Mouse (Mus musculus) mesoderm, embryonic 11.5 days (tissue): Measurements from ENCODE around the gene Slc13a3.
"Not testable (repeated sequence)": the region's sequence is repeated elsewhere in the genome, so short reads cannot be mapped to it uniquely, and the experiment has no call there.

Experiments
- DNase-seq: peaks from one replicate; pipeline ENCODE4 v3.0.0-alpha.2; 2012; ENCODE audit warnings: low read depth, low spot score

The Slc13a3 gene

DNA sequence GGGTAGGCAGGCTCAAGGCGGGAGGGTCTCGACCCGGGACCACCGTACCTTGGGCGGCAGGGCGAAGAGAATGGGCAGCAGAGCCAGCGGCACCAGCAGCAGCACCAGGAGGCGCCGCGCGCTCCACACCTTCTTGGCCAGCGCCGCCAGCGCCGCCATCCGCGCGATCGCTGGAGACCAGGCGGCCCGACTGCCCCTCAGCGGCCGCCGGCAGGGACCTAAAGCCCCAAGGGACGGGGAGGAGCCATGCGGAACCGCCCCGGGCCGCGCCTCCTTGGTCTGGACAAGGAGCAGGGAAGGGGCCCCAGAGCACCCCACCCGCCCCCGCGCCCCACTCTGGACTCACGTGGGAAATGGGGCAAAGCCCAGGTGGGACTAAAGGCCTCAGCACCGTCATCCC, at the start of gene Slc13a3:
Gene Slc13a3 (minus strand): TSS at position 228 of the 400 bp plus-strand sequence.
- peak; percentile 34 for DNase-seq

DNA sequence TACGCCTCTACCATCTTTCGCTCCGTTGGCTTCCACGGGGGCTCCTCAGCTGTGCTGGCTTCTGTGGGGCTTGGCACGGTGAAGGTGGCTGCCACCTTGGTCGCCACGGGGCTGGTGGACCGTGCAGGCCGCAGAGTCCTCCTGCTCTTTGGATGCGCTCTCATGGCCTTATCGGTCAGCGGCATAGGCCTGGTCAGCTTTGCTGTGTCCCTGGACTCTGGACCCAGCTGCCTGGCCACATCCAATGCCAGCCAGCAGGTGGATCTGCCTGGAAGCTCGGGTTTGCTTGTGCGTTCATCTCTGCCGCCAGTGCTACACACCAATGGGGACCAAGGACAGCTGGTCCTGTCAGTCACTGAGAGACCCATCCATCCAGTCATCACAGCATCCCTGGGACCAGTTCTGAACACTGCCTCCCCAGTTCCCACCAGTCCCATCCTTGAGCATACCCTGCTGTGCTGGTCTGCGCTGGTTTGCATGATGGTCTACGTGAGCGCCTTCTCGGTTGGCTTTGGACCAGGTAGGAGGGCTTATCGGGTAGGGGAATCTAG, 42.2 kb upstream of the Slc13a3 start:
- DNase-seq = no peak

DNA sequence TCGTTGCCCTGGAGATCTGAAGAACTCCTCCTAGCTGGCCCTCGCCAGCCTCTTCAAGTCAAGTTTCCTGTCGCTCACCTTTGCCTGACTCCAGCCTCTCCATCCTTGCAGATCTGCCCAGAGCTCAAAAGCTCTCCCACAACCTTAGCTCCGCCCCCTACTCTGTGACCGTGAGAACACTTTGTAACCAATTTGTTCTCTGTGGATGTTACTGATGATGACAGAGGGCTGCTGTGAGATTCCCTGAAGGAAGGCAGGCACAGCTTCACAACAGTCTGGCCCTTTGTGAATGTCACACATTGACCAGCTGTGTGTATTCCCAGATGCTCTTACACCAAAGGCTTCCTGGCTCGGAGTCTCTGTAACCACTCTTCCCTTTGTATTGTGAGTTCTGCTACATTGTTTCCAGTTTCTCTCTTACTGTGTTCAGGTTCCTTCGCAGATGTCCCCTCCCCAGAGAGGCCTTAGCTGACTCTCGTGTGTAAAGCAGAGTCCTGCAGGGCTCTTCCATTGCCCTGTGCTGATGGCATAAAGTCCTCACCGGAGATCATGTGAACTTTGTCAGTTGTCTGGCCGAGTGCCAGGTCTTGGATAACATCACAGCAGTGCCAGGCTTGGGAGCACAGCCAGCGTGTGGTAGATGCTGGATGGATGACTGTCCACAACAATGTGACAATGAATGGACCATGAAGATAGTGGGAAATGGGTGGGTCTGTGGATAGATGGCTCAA, 40.0 kb upstream of the Slc13a3 start:
- DNase-seq = peak; percentile 46

DNA sequence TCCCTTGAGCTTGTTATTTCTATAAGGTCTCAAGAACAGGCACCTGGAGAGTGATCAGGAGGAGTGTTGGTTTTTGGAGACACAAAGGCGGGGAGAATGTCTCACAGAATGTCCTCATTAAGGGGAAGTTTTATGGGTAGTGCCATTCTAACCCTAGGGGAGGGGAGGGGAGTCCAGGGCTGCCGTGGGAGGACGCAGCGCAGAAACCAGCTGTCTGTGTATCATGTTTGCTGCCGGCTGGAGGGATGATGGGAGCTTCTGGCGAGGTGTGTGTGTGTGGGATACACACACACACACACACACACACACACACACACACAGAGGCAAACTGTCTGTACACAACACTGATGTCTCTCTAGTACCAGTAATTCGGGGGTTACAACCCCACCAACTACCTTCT, 39.4 kb upstream of the Slc13a3 start:
- peak; percentile 43 for DNase-seq

DNA sequence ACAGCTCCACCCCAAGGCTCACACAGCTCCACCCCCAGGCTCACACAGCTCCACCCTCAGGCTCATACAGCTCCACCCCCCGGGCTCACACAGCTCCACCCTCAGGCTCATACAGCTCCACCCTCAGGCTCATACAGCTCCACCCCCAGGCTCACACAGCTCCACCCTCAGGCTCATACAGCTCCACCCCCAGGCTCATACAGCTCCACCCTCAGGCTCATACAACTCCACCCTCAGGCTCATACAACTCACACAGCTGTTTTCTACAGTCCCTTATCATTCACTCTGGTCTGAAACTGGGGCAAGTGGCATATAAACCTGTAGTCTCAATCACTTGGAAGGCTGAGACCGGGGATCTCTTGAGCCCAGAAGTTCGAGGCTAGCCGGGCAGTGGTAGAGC, 38.5 kb upstream of the Slc13a3 start:
- not testable (repeated sequence) for DNase-seq

DNA sequence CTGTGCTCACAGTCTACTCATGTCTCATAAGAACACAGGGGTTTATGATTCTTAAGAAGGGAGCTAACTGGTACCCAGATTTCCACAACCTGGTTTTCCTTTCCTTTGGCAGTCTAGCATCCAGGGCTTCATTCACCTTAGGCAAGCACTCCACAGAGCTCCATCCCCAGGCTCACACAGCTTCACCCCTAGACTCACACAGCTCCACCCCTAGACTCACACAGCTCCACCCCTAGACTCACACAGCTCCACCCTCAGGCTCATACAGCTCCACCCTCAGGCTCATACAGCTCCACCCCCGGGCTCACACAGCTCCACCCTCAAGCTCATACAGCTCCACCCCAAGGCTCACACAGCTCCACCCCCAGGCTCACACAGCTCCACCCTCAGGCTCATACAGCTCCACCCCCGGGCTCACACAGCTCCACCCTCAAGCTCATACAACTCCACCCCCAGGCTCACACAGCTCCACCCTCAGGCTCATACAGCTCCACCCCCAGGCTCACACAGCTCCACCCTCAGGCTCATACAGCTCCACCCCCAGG, 38.0 kb upstream of the Slc13a3 start:
- DNase-seq = not testable (repeated sequence)

DNA sequence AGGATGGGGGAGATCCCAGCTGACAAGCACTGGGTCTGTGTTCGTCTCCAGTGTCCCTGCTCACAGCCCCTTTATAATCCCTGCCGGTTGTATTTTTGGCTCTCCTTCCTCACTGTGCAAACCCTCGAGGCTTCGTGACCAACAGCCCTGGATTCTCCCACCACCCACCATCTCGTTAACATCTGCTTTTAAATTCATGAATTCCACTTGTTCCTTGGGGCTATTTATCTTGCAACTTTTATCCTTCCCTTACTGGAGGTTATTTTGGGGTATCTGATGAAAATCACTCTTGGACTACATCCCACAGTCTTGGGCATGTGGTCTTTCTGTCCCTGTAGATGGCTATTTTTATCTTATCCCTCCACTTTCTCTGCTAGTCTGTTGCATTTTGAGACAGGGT, 37.4 kb upstream of the Slc13a3 start:
- DNase-seq = no peak

DNA sequence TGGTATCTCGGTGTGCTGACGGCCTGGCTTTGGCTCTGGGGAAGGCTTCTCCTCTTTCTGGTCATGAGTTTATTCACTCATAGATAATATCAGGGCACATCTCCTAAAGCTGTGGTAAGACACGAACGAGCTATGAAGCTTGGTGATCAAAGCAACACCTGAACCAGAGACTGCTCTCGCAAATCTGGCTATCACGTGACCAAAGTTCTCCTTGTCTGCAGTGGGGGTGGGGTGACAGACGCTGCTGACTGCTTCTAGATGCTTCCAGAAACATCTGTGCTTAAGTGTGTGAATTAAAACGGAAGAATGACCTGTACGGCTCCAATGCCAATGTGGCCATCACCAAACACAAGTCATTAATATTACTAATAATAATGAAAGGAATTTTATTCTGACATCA, 36.7 kb upstream of the Slc13a3 start:
- DNase-seq = no peak

DNA sequence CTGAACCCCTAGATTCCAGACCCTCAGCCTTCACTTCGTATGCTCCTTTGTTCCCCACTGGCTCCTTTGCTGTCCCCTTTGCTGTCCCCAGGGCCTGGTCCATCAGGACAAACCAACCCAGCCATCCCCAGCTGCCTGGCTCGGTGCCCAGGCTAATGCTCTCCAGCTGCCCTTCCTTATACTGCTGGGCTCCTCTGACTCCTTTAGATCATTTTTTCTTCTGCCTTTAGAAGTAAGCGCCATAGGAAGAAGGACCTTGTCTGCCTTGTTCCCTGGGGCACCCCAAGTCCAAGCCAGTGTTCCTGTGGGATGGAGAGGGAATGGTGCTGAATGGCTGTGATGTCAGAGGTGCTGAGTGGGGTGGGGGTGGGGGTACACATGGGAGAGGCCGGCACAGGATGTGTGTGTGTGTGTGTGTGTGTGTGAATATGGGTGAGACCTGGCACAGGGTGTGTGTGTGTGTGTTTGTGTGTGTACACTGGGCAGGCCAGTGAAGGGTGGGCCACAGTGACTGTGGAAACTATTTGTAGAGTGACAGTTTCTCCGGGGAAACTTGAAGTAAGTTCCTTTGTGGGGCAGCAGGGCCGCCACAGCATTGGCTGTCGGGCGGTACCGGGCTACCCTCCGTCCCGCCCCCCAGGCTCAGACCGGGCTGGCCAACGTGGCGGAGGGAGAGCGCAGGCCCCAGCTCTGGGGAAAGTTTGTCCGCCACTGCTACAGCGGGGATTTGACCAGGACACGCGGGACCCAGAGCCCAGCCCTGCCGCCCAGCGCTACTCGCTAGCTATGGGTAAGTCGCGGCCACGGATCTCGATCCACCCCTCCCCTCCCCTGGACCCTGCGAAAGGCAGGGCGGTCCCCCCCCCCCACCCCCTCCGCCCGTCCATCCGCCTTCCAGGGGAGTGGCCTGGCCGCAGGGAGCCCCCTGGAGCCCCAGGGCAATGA, 30.5 kb upstream of the Slc13a3 start, which contains the start of gene Slc2a10:
Gene Slc2a10 (plus strand): TSS at position 529 of the 945 bp plus-strand sequence.
- peak; percentile 26 for DNase-seq

DNA sequence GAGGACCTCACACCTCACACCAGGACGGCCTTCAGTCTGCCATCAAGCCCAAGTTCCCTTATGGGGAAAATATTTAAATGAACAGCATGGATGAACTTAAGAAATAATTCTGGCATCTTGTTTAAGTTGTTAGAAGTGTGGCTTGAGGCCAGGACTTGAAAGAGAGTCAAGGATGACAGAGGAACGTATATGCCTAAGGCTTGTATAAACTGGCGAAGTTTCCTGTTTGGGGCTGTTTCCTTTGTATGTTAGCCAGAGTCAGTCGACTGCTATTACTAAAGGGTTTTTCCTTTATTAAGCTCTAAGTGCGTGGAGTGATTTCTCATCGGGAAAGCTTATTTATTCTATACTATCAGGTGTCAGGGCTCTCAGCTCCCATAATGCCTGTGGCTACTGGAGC, 25.8 kb upstream of the Slc13a3 start:
- DNase-seq = no peak

DNA sequence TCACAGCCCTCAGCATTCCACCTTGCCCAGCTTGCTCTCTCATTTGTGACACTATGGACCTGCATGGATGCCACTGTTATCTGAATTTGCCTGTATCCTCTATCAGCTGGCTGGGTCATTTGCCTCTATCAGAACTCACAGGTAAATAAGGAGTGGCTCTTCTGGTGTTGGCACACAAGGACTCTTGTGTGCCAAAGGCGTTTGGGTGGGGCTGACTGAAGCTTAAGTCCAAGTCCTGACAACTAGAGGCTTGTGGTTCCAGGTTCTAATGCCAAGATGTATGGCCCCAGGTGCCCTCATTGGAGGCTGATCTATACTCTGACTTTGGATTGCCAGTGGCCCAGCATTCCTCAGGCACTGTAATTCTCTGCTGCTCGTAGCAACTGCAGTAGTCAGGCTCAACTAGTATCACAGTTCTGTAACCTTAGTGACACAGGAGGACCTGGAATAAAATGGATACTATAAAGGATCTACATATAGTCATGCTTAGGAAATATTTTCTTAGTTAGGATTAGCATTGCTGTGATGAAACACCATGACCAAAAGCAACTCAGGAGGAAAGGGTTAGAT, 24.8 kb upstream of the Slc13a3 start:
- no peak for DNase-seq

DNA sequence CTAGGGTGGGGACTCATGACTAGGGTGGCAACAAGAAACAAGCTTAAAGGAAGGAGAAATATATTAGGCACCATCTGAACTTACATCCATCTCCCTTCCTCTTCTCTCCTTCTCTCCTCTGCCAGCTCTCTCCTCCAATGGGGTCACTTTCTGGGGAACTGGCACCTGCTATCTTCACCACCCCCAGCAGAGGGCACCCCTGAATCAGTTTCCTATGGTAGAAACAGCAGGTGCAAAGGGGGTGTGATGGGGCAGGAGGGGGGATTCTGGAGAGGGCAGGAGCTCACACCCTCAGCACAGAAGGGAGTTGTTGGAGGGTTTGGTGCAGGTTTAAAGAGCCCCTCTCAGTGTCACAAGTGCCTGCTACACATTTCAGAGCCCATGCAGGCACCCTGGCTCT, 23.2 kb upstream of the Slc13a3 start:
- peak; percentile 46 for DNase-seq

DNA sequence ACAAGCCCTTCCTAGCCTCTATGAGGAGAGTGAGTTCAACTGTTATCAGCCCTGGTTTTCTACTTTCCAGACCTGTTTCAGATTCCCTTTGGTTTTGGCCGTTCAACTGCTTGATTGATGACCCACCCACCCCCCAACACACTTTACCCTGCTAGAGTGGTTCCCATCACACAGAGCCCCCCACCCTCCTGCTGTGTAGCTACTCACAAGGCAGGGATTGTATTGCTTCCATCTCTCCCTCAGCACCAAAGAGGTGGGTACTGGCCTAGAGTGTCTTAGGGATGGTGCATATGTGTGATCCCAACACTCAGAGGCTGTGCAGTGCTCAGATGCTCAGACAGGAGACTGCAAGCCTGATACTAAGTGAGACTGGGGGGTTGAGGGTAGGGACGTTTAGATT, 21.5 kb upstream of the Slc13a3 start:
- DNase-seq = no peak

DNA sequence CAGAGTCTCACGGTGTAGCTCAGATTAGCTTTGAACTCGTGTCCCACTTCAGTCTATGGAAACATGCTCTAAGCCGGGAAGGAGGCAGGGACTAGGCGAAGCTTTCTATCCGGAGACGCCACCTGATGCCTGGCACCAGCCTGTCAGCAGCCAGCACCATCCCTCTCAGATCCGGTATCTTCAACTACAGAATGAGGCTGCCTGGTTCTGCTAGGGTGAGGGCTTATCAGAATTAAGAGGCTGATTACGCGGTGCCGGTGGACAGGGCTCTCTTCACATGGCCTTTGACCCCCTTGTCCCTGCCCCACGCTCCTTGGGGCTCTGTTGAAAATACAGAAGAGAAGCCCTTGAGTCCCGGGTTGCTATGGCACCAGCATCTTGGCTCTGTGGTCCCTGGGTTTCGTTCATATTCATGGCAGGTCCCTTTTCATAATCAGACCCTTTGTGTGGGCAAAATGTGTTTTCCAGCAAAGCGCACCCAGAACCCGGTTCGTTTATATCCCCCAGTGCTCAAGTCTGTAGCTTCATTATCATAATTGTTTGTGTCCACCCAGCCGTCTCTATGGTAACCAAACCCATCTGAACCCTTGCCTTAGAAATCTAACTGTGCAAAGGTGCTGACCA, 20.7 kb upstream of the Slc13a3 start:
- peak; percentile 60 for DNase-seq

DNA sequence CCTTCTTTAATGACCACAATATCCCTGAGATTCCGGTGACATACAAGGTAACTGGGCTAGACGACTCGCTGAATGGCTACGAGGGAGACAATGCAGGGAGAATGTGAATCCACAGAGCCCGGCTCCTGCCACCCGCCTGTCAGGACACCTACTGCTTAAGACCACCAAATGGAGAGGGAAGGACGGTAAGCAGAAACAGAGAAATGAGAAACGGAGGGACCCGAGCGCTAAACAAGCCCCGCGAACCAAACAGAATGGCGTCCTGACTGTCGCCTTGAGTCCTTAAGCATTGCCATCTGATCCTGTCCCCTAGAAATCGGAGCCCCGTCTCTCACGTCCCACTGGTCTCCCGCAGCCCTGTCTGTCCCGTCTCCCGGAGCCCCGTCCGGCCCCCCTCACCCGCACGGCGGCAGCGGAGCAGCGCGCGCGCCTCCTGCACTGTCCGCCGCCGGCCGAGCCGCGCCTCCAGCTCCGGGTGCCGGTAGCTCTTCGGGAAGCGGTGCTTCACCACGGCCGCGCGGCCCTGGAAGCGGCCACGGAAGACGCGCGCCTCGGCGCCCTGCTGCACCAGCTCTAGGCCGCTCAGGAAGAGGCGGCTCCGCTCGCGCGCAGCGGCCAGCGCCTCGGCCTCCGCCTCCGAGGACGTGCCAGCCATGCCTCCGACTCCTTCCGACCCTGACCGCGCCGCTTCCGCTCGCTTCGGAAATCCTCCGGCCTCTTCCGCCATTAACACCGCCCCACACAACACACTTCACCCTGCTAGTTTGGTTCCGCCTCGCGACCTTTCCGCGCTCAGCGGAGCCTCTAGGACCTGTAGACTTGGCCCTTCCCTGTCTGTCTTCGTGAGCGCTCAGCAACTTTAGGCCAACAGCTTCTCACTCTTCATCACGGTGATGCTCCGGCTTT, 19.9 kb upstream of the Slc13a3 start, which contains the start of gene Trp53rka:
Gene Trp53rka (minus strand): TSS at position 677 of the 906 bp plus-strand sequence.
- DNase-seq = peak; percentile 68

DNA sequence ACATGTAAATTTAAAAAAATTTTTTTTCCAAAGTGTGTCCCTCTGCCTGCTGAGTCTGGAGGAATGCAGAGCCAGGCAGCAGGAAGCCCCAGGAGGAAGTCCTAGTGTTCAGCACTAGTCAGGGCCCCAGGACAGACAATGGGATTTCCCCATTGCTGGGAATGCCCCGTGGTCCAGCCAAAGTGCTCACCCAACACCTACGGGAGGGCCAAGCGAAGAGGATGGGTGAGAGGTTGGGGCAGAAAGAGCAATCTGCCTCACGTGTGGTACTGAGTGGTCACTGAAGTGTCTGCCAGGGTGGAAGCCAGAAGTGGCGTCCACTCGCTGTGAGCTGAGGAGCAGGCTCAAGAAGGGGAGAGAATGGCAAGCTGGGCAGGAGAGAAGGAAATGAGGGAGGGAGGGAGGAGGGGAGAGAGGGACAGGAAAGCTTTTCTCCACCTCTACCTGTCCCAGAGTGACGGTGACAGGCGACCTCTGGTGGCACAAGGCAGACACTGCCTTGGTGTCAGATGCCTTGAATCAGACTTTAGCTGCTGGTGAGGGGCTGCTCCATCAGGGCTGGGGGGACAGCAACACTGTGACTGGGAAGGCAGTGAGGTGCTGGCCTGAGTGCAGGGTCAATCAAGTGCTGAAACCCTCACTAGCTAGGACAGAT, 14.0 kb upstream of the Slc13a3 start:
- peak; percentile 65 for DNase-seq

DNA sequence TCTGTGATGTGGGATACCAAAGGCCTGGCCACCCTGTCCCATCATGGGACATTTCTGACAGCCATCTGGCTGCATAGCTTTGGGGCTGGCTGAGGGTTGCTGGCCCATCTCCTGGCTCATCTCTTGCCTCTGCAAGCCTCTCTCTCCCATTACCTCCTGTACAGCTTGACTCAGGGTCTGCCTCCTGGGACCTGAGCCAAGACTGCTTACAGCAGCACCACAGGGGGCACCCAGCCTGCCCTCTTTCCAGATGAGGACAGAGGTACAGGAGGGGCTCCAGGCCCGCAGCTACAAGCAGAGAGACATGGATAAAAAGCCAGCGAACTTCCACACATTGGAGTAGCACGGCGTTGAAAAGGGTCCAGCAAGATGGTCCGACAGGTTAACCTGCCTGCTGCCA, 13.4 kb upstream of the Slc13a3 start:
- DNase-seq = no peak

DNA sequence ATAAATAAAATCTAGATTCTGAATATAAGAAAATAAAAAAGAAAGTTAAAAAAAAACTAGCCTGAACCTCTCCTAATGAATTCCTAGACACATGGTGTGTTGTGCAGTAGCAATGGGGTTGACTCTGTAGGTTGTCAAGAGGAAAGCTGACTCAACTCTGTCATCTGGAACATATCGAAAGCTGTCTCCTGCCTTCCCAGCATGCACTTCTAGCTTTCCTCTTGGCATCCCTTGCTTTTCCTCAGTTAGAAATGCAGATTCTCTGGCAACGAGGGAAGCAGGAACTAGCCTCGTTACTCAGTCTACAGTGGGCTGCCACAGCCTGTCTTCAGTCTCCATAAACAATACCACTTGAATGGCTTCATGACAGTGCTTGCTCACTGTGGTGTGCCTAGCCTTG, 12.8 kb upstream of the Slc13a3 start:
- DNase-seq = no peak

DNA sequence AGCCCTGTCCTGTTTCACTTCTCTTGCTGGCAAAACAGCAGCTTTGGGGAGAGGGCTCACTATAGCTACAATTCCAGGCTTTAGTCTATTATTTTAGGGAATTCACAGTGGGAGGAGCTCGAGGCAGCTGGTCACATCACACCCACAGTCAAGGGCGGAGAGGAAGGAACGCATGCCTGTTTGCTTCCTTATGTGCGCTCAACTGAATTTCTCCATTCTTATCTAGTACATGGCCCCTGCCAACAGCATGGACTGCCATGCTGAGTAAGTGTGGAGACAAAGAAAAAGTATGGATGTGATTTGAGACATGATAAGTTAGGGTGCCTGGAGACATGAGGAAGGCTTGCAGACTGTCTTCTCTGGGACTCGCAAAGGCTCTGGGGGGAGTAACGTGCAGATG, 11.1 kb upstream of the Slc13a3 start:
- no peak for DNase-seq

DNA sequence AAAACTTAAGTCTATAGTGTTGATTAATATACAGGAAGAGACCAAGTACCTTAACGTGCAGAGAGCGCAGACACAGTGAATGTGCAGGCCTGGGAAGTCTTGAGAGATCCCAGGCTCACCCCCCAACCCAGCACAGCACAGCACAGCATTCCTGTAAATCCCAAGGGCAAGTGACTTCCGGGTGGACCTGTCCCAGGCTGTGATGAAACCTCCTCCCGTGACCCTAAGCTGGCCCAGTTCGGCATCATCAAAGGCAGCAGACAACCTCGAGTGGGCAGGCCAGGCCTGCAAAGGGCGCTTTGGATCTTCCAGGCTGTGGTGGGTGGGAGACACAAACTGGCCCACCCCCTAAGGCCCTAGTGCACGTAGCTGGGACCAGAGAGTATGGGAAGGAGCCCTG, 9.0 kb upstream of the Slc13a3 start:
- DNase-seq = no peak
